Mouse (Mus musculus) cerebellum, postnatal 36 days (tissue): ENCODE data around the gene Tsc22d2.

Experiments used
- DNase-seq, 2 experiments: peaks; one replicate each; pipeline ENCODE4 v3.0.0; 2021 to 2022; ENCODE audit warnings: mixed read lengths in 2 of 2

The Tsc22d2 gene

GRCm38 (mm10) chr3:58414234-58414938, at the start of gene Tsc22d2:
Gene Tsc22d2 (plus strand): TSS chr3:58414715.
- peak; percentile 97 to 99 for DNase-seq

GRCm38 (mm10) chr3:58366756-58367155, 47.8 kb upstream of the Tsc22d2 start:
- DNase-seq = no peak

GRCm38 (mm10) chr3:58370811-58371210, 43.7 kb upstream of the Tsc22d2 start:
- DNase-seq = no peak

GRCm38 (mm10) chr3:58372066-58372904, 42.2 kb upstream of the Tsc22d2 start:
- DNase-seq = peak; percentile 50 to 60

DNA sequence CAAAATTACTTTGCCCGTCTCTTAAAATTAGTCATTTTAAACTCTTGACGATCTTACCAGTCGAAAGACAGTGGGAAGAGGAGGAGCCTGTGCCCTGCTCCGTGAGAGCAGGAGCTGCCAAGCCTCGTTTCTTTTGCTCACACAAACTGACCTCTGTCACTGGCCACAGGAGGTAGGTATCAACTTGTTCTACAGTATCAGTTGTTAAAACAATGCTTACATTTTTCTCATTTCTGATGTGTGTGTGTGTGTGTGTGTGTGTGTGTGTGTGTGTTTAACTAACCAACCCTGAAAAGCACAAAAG, 41.7 kb upstream of the Tsc22d2 start:
- no peak for DNase-seq

DNA sequence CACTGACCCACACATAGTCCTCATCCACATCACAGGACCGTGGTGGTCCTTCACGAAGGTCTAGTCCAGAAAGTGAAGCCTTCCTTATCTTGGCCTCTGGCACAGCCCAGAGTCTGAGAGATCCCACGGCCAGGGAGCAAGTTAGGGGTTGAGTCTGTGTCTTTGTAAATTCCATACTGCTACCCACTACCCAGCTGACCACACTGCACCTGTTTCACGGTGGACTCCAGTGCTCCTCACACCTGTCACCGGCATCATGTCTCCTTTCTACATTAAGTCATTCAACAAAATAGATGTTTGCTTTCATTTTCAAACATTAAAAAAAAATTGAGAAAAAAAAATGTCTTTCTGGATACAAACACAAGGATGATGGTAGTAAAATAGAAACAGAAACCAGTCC, 40.2 kb upstream of the Tsc22d2 start:
- DNase-seq = no peak

DNA sequence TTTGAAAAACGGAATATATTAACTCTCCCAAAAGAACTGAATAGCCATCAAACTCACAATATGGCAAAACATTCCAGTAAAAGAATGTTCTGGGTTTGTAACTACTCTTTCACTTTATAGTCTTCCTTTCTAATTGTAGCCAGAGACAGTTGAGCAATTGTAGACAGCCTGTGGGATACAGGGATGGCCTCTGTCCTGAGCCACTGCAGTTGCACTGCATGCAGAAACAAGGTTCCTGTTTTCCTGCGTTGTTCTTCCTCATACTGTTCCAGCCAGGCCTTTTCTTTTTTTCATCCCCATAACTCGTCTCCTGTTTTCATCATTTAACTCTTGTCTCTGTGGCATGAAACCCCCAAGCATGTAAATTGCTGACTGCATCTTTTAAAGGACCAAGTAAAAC, 37.8 kb upstream of the Tsc22d2 start:
- no peak for DNase-seq

DNA sequence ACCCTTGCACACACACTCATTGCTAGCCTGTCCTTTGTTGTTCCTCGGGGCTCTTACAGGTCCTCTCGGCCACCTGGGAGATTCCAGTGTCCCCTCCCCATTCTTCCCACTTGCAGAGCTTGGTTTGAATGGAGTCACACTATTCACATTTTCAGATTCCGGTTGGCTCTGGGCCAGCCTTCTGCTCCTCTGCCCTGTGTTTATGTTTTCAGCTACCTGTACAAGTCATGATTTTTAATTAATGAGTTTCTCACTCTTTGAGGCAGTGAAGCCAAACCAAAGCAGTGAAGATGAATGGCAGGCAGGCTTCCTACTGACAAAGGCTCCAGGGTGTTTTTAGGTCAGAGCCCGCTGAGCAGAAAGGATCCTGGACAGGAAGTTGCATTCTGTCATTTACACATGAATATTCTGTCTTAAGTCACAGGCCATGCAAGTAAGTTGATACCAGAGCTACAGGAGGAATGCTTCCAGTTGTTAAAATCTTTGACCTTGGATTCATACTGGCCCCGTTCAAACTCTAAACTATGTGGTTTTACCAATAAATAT, 36.9 kb upstream of the Tsc22d2 start:
- DNase-seq = no peak

- DNase-seq = no peak
These were observed 31.8 kb upstream of the Tsc22d2 start for GRCm38 (mm10) chr3:58382676-58383075.

DNA sequence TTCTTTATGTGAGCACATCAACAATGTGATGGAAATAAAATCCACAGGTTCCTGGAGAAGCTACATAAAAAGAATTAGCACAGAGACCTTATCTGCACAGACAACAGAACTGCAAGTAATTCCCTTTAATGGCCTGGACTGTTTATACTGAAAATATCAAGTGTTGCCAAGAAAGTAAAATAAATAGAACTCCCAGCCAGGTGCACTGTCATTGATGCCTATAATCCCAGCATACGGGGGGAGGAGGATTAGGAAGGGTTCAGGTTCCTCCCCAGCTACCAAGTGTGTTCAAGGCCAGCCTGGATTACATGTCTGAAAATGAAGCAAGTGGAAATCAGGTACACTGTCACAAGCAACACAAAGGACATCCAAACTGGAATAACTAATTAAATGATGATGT, 29.5 kb upstream of the Tsc22d2 start:
- no peak for DNase-seq

GRCm38 (mm10) chr3:58388731-58389130, 25.8 kb upstream of the Tsc22d2 start:
- DNase-seq = peak in 1 of 2 experiments; percentile 15

DNA sequence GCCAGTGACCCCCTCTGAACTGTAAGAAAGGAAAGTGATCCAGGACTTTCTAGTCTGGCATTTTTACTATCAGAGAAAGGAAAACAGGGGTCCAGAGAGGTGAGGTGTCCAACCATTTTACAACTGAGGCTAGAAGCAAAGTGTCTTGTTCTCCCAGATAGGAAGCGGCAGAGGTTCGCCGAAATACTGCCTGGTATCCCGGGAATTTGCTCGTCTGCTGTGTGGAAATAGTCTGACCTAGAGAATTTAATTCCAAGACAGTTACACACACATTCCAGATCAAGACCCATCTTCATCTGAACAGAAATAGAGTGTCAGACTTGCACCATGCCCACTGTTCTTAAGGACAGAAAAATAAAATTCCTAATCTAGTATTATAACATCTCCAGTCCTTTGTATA, 16.0 kb upstream of the Tsc22d2 start:
- no peak for DNase-seq

DNA sequence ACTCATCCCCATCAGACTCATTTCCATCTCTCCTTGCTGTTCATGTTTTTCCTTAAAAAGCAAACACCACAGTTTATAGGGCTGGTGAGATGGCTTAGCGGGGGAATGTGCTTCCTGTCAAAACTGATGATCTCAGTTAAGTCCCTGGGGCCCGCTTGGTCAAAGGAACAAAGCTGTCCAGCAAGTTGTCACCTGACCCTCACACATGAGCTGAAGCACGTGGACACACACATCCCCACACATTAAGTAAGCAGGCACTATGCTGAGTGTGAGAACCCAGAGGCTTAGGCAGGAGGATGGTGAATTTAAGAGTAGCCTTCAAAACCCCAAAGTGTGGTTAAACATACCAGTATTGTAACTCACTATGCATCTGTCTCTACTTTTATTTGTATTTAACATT, 14.6 kb upstream of the Tsc22d2 start:
- DNase-seq = no peak

DNA sequence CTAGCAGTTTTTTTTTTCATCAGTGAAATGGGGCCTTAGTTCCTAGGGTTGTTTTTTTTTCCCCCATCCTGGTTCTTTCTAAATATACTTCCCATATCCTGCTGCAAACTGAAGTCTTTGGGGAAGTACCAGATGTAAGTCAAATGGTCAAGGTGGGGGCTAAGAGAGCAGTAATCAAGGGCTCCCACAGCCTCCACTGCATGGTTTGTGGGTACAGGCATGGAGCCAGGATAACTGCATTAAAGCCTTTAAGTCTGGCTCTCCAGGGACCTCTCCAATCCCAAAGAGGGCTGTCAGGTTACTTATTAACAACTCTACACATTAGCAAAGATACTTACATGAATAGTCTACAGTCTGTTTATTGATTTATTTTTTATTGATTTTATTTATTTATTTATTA, 2.8 kb upstream of the Tsc22d2 start:
- DNase-seq = no peak

GRCm38 (mm10) chr3:58413671-58414070, 844 bp upstream of the Tsc22d2 start:
- no peak for DNase-seq

DNA sequence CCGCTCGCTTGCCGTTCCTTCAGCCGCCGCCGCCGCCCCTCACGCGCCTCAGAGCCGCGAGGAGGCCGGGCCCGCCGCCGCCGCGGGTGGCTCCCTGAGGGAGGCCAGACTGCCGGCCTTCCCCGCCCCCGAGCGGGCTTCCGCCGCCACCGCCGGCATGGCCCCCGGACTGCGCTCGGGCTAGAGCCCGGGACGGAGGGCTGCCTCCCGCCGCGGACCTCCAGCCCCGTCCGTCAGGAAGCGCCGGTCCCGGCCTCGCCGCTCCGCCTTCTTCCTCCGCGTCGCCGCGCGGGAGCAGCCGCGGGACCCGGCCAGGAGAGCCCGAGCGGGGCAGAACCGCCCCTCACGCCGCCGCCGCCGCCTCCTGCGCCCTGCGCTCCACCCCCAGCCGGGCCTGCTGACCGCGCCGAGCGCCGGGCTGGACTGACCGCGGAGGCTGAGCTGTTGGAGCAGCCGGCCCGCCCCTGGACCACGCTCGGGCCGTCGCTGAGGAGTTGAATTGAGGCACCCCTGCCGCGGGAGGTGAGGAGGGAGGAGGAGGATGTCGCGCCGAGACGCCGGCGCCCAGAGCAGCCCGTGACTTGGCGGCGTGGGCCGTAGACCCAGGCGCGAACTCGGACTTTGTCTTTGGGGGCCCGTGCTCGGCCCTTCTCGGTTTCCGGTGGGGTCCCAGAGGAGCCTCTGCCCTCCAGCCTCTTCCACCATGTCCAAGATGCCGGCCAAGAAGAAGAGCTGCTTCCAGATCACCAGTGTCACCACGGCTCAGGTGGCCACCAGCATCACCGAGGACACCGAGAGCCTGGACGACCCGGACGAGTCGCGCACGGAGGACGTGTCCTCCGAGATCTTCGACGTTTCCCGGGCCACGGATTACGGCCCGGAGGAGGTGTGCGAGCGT, 720 bp downstream of the Tsc22d2 start:
- DNase-seq = peak; percentile 67 to 77

DNA sequence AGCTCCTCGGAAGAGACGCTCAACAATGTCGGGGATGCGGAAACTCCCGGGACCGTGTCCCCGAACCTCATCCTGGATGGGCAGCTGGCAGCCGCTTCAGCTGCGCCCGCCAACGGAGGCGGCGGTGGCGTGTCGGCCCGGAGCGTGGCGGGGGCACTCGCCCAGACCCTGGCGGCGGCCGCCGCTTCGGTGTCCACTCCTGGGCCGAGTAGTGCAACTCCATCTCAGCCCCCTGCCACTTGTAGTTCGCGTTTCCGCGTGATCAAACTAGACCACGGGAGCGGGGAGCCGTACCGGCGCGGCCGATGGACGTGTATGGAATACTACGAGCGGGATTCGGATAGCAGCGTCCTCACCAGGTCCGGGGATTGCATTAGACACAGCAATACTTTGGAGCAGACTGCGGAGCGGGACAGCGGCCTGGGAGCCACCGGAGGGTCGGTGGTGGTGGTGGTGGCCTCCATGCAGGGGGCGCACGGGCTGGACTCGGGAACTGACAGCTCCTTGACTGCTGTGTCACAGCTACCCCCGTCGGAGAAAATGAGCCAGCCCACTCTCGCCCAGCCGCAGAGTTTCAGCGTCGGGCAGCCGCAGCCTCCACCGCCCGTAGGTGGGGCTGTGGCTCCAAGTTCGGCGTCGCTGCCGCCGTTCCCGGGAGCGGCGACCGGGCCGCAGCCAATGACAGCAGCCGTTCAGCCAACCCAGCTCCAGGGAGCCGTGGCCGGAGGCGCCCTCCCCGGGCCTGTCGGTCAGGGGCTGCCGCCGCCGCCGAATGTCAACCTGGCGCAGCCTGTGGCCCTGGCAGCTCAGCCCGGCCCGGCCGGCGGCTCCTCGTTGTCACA, 1.6 kb downstream of the Tsc22d2 start:
- peak; percentile 68 to 76 for DNase-seq

DNA sequence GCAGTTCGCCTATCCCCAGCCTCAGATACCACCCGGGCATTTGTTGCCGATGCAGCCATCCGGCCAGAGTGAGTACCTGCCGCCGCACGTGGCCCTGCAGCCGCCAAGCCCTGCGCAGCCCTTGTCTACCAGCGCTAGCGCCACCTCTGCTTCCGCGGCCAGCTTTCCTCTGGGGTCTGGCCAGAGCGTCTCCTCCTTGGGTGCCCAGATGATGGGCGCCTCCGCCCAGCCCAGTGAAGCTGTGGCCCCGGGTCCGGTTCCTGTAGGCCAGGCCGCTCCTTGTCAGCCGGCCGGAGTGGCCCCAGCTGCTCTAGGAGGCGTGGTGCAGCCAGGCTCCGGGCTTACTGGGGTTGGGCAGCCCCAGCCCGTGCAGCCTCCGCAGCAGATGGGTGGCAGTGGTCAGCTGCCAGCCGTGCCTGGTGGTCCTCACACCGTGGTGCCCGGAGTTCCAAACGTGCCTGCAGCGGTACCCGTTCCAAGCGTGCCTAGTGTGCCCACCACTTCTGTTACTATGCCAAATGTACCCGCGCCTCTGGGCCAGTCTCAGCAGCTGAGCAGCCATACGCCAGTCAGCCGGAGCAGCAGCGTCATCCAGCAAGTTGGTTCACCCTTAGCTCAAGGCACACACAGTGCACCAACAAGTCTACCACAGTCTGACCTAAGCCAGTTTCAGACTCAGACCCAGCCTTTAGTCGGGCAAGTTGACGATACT, 2.4 kb downstream of the Tsc22d2 start:
- peak; percentile 41 to 48 for DNase-seq

DNA sequence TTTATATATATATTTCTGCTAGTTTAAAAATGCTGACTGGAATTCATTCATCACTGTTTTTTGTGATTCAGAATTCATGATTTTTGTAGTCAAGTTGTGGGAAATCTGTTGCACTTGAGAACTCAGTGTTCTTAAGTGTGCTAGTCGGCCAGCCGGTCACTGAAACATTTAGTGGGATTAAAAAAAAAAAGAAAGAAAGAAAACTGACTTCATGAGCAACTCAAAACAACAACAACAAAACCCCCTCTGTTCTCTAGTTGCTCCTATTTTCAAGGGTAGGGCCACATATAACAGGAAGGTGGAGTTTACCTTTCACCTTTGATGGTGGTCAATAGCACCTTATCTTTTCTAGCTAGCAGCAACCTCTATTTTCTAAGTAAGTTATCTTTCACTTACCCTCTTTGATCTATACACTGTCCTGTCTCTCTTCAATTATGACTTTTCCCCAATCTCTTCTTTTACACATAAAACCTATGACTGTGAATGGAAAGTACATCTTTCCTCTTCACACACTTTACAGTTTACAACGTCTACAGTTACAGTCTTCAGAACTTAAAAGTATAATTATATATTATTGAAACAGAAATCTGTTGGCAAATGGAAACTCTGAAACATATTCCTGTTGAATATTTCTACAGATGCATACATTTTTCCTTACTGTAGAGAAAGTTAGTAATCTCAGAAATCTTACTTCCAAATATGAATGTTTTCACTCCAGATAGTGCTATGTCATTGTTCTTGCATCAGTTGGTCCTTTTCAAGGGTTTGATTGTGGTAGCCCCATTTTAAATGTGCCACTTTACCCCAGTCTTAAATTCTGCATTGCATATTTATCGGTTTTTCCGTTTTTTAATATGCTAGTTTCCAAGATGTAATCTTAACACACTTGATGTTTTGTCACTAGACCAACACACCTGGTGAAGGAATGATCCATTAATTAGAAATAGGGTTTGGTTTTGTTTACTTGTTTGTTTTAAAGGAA, 4.5 kb downstream of the Tsc22d2 start:
- DNase-seq = no peak

GRCm38 (mm10) chr3:58428861-58429260, 14.3 kb downstream of the Tsc22d2 start:
- DNase-seq = no peak
